Mouse (Mus musculus) 3134 (cell line): ENCODE results near the gene Mrpl41.

Experiments used
- DNase-seq: peaks from one replicate; pipeline ENCODE4 v3.0.0-alpha.2; 2011; ENCODE audit warnings: low spot score; ENCODE audit not compliant: insufficient read length; ENCODE audit errors: extremely low read depth

The Mrpl41 gene

DNA sequence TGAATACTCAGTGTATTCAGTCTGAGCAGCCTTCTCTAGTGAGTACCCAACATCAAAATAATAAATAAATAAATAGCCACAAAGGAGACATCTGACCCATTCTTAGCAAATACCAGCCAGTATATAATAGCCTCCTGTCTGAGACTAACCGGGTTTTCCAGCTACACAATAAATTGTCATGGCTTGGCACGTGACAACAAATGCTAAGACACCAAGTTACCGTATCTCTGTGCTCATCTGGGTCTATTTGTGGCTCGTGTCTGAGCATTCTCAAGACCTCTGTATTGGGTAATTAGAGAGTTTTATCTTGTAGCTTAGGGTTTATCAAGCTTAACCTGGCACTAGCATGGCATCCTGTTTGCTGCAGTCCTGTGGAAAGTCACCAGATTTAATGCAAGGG, 32.8 kb downstream of the Mrpl41 start:
- no peak for DNase-seq

DNA sequence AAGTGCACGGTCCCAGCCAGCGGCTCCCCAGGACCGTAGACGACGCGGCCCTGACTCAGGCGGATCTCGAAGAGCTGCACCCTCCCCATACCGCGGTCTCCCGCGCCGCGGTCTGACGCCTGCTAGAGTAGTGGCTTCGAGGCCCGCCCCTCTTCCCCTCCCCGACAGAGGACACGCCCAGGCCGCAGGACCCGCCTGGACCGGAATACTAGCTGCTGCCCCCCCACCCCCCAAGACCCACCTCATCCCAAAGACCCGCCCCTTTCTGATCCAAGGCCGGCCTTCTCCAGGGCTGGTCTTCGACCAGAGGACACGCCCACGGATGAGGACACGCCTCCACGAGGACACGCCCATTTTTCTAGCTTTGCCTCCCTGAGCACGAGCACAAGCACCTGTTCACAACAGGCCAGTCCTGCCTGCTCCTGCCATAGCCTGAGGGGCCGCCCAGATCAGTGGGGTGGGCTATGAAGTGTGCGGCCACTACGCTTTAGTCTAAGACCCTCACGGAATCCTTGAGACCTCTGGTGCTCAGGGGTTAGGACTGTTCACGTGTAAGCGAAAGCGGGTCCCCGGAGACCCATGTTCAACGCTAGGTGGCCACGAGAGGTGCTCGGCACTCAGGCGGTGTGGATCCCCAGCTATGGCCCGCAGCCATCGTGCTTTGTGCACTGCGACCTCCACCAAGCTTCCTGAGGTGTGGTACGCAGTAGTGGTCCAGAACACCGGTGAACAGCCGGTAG, 39.7 kb downstream of the Mrpl41 start, which contains the start of gene Arrdc1:
TSS of gene Arrdc1 (minus strand) at position 196 of the 740 bp plus-strand sequence.
- DNase-seq: peak; percentile 95

DNA sequence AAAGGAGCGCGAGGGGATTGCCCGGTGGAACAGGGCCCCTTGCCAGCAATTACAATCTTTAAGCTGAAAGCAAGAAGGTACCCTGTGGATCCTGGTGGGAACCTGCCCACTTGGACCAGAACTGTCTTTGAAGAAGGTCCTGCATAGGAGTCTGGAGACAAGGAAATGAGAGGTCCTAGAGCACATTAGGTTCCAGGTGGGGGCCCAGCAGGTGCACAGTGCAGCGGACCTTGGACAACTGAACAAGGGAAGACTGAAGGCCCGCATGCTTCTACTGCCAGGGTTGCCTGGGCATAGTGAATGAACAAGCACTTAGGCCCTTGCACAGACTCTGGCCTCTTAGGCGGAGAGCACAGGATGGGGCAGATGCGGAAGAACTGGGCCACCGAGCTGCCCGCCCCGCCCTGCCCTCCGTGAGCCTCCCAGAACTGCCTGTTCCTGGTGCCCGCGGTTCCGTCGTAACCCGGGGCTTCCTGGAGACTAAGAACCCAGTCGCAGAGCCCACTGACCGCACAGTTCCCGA, 40.4 kb downstream of the Mrpl41 start:
- no peak for DNase-seq

DNA sequence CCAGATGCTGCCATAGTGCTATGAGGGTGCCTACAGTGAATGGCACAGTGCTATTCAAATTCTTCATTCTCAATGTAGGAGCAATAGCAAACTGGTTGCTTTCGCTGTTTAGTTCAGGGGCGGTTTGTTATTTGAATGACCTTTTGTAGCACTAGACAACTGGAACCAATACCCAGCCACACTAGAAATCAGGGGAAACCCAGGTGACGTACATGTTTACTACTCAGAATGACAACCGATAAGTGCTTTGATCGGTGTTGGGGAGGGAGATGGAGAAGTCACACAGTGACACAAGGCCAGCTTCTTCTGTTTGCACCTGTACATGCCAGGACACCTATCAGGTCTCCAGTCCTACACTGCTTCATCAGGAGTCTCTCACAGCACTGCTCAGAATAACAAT, 45.3 kb downstream of the Mrpl41 start:
- no peak for DNase-seq

DNA sequence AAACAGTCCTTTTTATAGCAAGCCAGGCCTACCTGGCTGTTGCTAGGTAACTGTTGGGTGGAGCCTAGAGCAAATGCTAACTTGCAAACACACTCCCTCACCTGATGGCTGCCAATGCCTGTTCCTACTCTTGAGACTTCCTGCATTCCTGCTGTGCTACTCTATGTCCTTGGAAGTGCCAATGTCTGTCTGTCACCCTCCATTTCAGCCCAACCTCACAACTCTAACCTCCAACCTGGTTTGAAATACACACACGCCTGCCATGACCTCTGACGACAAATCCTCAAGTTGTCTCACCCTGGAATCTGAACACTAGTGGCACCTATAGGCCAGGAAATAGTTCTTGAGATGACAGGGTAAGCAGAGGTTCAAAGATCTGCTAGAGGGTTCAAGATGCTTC, 45.8 kb downstream of the Mrpl41 start:
- DNase-seq: no peak

DNA sequence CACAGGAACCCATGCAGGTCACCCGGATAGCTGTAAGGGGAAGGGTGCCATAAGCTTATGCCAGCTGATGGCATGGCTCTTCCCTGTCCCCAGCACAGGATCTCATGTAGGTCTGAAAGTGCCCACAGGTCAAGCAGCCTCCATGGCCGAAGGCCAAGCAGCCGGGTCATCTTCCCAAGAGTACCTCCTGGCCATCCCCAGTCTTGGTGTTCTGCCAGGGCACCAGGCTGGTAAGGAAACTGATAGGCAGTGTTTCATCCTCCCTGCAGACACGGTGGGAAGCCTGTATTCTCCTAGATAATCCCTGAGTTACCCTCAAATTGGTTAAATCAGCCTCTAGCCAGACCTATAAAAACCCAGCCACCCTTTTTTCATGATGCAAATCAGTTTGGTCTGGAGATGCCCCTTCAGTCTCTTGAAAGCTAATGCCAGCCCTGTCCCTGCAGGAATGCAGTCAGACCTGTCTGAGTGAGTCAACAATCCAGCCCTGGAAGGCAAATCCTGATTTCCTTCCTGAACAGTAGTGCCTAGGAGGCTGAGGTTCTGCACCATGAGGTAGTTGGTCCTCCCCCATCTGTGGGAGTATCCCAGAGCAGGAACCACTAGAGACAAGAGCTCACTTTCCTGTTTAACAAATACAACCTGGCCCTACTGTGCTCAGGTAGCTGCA, 47.0 kb downstream of the Mrpl41 start:
- no peak for DNase-seq

DNA sequence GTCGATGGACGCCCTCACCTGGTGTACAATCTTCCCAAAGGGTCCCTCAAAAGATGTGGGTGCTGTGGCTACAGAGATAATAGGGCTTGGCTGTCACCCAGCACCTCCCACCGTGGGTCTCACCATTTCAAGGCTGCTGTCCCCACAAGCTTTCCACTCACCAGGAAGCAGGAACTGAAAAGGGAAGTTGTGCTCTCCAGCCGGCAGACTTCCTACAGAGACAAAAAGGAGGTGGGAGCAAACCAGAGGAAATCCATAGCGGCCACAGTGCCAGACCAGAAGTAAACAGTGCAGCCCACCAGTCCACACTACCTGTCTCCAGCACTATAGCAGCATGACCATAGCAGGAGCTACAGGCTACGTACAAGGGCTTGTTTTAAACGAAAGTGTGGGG, 47.9 kb downstream of the Mrpl41 start:
- no peak for DNase-seq

DNA sequence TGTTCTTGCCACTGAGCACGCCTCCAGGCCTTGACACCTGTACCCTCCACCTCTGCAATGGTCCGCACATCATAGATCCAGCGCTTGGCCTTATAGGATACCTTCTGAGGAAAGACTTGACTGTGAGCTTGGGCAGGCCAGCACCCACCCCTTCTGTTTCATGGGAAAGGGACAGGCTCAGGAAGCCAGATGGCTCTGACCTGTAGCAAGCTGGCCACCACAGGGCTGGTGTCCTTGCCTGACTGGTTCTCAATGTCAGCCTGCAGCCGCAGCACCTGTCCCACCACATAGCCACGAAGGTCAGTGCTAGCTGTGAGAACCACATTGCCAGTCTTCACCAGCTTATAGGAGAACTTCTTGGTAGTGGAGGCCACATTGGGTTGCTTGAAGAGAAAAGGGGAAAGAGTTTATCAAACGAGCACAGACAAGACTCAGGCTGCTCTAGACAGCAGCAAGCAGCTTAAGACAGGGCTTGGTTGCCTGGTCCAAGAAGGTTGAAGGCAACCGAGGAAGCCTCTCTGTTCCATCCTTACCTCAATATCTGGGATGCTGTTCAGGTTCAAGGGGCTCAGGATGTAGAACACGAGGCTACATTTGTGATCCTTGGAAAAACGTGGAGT, 48.4 kb downstream of the Mrpl41 start:
- no peak for DNase-seq

DNA sequence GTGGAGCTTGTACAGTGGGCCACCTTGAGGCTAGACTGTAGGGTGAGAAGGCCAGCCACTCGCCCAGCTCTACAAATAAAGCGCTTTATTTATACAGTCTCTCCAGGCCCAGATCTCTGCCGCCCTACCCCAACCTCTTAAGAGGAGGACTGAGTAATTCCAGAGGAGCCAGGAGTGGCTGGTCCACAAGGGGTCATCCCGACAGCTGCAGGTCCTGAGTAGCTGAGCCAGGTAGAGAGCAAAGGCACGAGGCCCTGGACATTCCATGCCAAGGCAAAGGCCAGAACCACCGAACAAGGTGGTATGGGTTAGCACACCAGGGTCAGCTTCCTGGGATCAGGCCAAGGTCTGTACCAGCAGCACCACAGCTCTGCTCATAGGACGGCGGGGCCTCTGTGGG, 49.6 kb downstream of the Mrpl41 start:
- no peak for DNase-seq
